Mouse (Mus musculus) urinary bladder, postnatal 25 days (tissue): ENCODE data around the gene Trpc4.

Experiments
- DNase-seq: peaks from one replicate; pipeline ENCODE4 v3.0.0; 2022; ENCODE audit warnings: low spot score

Gene Trpc4

GRCm38 (mm10) chr3:54266943-54267342, 111.1 kb downstream of the Trpc4 start:
- no peak for DNase-seq

GRCm38 (mm10) chr3:54269180-54269579, 113.3 kb downstream of the Trpc4 start:
- DNase-seq = no peak

GRCm38 (mm10) chr3:54274651-54275050, 118.8 kb downstream of the Trpc4 start:
- DNase-seq = no peak

- no peak for DNase-seq
Observed at GRCm38 (mm10) chr3:54289731-54290130, 133.9 kb downstream of the Trpc4 start.

- no peak for DNase-seq
Observed at GRCm38 (mm10) chr3:54310604-54311003, 154.8 kb downstream of the Trpc4 start.

GRCm38 (mm10) chr3:54314055-54314454, 158.2 kb downstream of the Trpc4 start:
- DNase-seq = no peak

GRCm38 (mm10) chr3:54352891-54353652, 197.2 kb downstream of the Trpc4 start:
- DNase-seq = peak; percentile 79

GRCm38 (mm10) chr3:54357561-54357960, 201.7 kb downstream of the Trpc4 start:
- no peak for DNase-seq

GRCm38 (mm10) chr3:54358463-54359189, 202.8 kb downstream of the Trpc4 start:
- DNase-seq = peak; percentile 15

- peak; percentile 8 for DNase-seq
Observed at GRCm38 (mm10) chr3:54360897-54361296, 205.1 kb downstream of the Trpc4 start, which contains the start of gene Postn. TSS of gene Postn (plus strand) at chr3:54361109.

GRCm38 (mm10) chr3:54361656-54362055, 205.8 kb downstream of the Trpc4 start:
- no peak for DNase-seq
